Mouse (Mus musculus): ENCODE results near the gene Spindoc.

- TF ChIP-seq CTCF (IDR thresholded peaks at IDR 0.05; ENCODE audit: low read depth, low read length) (no peak), GATA1 (IDR thresholded peaks at IDR 0.05; ENCODE audit: borderline replicate concordance, low read length) (no peak)
Observed at GRCm38 (mm10) chr19:7412361-7412760, 29.6 kb upstream of the Spindoc start.

All from G1E (cell line).